Mouse (Mus musculus): ENCODE results near the gene Drp2. TPM values are rescaled to one million over a fixed set of nuclear protein-coding genes. Genes with fewer than 3 reads are reported as not detected.

Gene Drp2
- polyA plus RNA-seq, 1 experiment: 1.5 TPM

Other genes with a start within 250 kb of the Drp2 start
- 3.4 and 3.8 TPM in 2 replicates for gene Xkrx, start 242.5 kb upstream of the Drp2 start, polyA plus RNA-seq (2012; rRNA removed)
- not detected in 2 replicates for gene Arl13a, start 217.1 kb upstream of the Drp2 start, polyA plus RNA-seq (2012; rRNA removed)
- 0.07 and 0.08 TPM in 2 replicates for gene Nox1, start 182.6 kb upstream of the Drp2 start, polyA plus RNA-seq (2012; rRNA removed)
- gene Trmt2b, start 127.6 kb upstream of the Drp2 start, polyA plus RNA-seq (2012; rRNA removed): 23.1 and 24.3 TPM in 2 replicates
- gene Tmem35a, start 109.3 kb upstream of the Drp2 start, polyA plus RNA-seq (2012; rRNA removed): 0.61 and 0.83 TPM in 2 replicates
- gene Cenpi, start 96.5 kb upstream of the Drp2 start, polyA plus RNA-seq (2012; rRNA removed): 0.87 and 0.93 TPM in 2 replicates
- gene Taf7l, start 71.9 kb downstream of the Drp2 start, polyA plus RNA-seq (2012; rRNA removed): not detected in 2 replicates
- 8.6 and 9.2 TPM in 2 replicates for gene Timm8a1, start 137.3 kb downstream of the Drp2 start, polyA plus RNA-seq (2012; rRNA removed)
- 2.1 and 3.0 TPM in 2 replicates for gene Btk, start 179.0 kb downstream of the Drp2 start, polyA plus RNA-seq (2012; rRNA removed)
- gene Rpl36a, start 181.1 kb downstream of the Drp2 start, polyA plus RNA-seq (2012; rRNA removed): 1,373 and 1,449 TPM in 2 replicates
- 5.4 and 5.8 TPM in 2 replicates for gene Gla, start 196.6 kb downstream of the Drp2 start, polyA plus RNA-seq (2012; rRNA removed)
- gene Hnrnph2, start 196.6 kb downstream of the Drp2 start, polyA plus RNA-seq (2012; rRNA removed): 63.8 and 66.5 TPM in 2 replicates

Data from urinary bladder, adult 2 months (tissue).